ENCODE assay signal across 8 mouse cellular contexts in the genomic region with DNA sequence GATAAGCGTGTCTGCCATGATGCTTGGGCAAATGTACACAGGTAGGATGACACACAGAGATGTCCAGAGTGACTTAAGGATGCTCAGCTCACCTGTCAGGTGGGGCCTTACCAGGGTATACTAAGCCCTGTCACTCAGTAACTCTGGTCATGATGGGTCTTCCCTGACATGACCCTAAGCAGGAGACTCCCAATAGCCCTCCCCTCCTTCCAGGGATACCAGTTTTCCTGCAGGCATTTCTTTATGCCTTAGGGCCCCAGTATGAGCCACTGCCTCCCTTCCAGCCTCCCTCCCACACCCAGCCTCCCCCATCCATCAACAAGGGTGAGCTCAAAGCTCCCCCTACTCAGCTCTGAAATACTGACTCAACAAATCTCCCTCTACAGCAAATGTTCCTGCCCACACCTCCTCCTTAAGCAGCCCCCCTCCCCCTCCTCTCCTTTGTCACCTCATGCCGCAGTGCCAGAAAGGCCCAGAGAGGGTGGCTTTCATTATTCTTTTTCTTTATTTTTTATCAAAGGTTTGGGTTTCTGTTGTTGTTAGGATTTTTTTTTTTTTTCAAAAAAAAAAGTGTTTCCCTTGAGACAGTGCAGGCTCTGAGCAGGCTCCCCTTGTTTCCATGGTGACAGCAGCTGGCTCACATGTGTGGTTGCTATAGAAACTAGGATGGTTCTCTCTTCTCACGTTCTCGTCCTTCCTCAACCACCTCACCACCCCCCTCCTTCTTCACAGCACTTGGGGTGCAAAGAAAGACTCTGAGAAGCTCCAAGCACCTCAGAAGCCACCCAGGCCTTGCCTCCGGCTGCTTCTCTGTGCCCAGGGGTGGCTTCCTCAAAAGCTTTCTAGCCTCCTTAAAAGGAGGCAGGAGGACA.
A peak's percentile ranks its signal among the peaks of the same experiment; 100 is the strongest.
DNase-seq lines count a peak whose midpoint lies in the region; ATAC-seq lines count a peak whose summit lies in the region.

No protein-coding gene starts in this region.

- 5% methylated on average over 5 of the region's 5 CpGs for WGBS in hindbrain, embryonic 13.5 days
- WGBS in midbrain, embryonic 14.5 days = 6% methylated on average over 5 of the region's 5 CpGs

- peak overlapping the region; percentile 100 for H3K27ac ChIP-seq in hindbrain, embryonic 13.5 days
- peak overlapping the region; percentile 99 for H3K27ac ChIP-seq in midbrain, embryonic 14.5 days (replicated peaks; ENCODE audit: low read depth, low read length)

- H3K9me3 ChIP-seq in hindbrain, embryonic 13.5 days = no peaks in the 10 kb centered on the region
- no peaks in the 10 kb centered on the region for H3K9me3 ChIP-seq in midbrain, embryonic 14.5 days (ENCODE audit: control insufficient read depth, low read length)

- H3K4me3 ChIP-seq in hindbrain, embryonic 13.5 days = peak overlapping the region; percentile 7; the same call in 1 of the 2 replicates
- H3K4me3 ChIP-seq in midbrain, embryonic 14.5 days (replicated peaks; ENCODE audit: low read depth, low read length) = no peak overlapping the region

- H3K9ac ChIP-seq in hindbrain, embryonic 13.5 days = peak overlapping the region; percentile 68
- peak overlapping the region; percentile 38; the same call in 1 of the 2 replicates for H3K9ac ChIP-seq in midbrain, embryonic 14.5 days (replicated peaks; ENCODE audit: low read length)

- no peaks in the 10 kb centered on the region for H3K27me3 ChIP-seq in hindbrain, embryonic 13.5 days
- H3K27me3 ChIP-seq in midbrain, embryonic 14.5 days (ENCODE audit: control insufficient read depth, insufficient read depth, low read length) = no peaks in the 10 kb centered on the region

- peaks cover 97% of the 10 kb centered on the region for H3K4me1 ChIP-seq in hindbrain, embryonic 13.5 days (replicated peaks)
- peaks cover 91% of the 10 kb centered on the region for H3K4me1 ChIP-seq in midbrain, embryonic 14.5 days (ENCODE audit: control insufficient read depth, insufficient read depth, low read length)

- peak overlapping the region; percentile 40 for H3K4me2 ChIP-seq in hindbrain, embryonic 13.5 days
- peak overlapping the region; percentile 53 for H3K4me2 ChIP-seq in midbrain, embryonic 14.5 days (ENCODE audit: low read length)

- no peaks in the 10 kb centered on the region for H3K36me3 ChIP-seq in hindbrain, embryonic 13.5 days
- no peaks in the 10 kb centered on the region for H3K36me3 ChIP-seq in midbrain, embryonic 14.5 days (ENCODE audit: control insufficient read depth, insufficient read depth, low read length)

- DNase-seq in cerebellum, adult 9-11 months = peak; percentile 62
- DNase-seq in cerebellum, adult 18-20 months = no peak
- DNase-seq in 3T3-L1 (ENCODE audit: low read depth, low spot score) = peak; percentile 37
- DNase-seq in embryo, embryonic 10.5 days (ENCODE audit: low spot score) = peak; percentile 85
- peak; percentile 95 for DNase-seq in midbrain, embryonic 14.5 days
- DNase-seq in thymus, postnatal 0 days (ENCODE audit: low spot score) = peak; percentile 88
- DNase-seq in urinary bladder, postnatal 25 days (ENCODE audit: low spot score) = no peak

- peak; percentile 83 for ATAC-seq in hindbrain, embryonic 13.5 days (ENCODE audit: low FRiP score)
- peak; percentile 82 for ATAC-seq in midbrain, embryonic 14.5 days (ENCODE audit: low FRiP score, low TSS enrichment)

Comparison
In these comparisons a context has a peak if more than half of its experiments do, and no peak if none do; other contexts are left out.
1. DNase-seq: peak in cerebellum, adult 9-11 months (single experiment), 3T3-L1 (single experiment), embryo, embryonic 10.5 days (single experiment), midbrain, embryonic 14.5 days (single experiment) and thymus, postnatal 0 days (single experiment); none in cerebellum, adult 18-20 months (0 of 2) and urinary bladder, postnatal 25 days (single experiment).